Mouse (Mus musculus) adrenal gland, postnatal 4 days (tissue): Measurements from ENCODE around the gene Ubxn1. TPM values are rescaled to one million over a fixed set of nuclear protein-coding genes. Genes with fewer than 3 reads are reported as not detected.
"Not testable (repeated sequence)": the region's sequence is repeated elsewhere in the genome, so short reads cannot be mapped to it uniquely, and the experiment has no call there.

Experiments
- DNase-seq, 2 experiments: peaks; one replicate each; pipeline ENCODE4 v3.0.0; 2021 to 2022; ENCODE audit warnings: low spot score in 2 of 2, mixed read lengths in 2 of 2
- long read RNA-seq, 2 experiments: library from polyadenylated mRNA; stranded (forward); transcript quantifications; one replicate each; pipeline ENCODE4 v2.0.0; 2021
- total RNA-seq, 2 experiments: library from RNA; stranded (reverse); gene quantifications; 2 replicates each; pipeline ENCODE4 v1.2.3; 2021

Ubxn1 gene
- total RNA-seq = 100 to 1,000 TPM; 217 to 224 TPM
- long read RNA-seq, experiment 1, transcript Ubxn1-202 (10 exons, 1,033 nt) = minor isoform, 21 of 188 reads
- long read RNA-seq, experiment 1, transcript Ubxn1-204 (9 exons, 1,291 nt) = major isoform, 146 of 188 reads
- long read RNA-seq, experiment 1, partial matches to known transcripts = 15 of 188 reads
- long read RNA-seq, experiment 1, other reads (novel, unspliced or antisense) = 3 of 188 reads
- long read RNA-seq, experiment 2, transcript Ubxn1-201 (8 exons, 1,127 nt) = minor isoform, 5 of 222 reads
- long read RNA-seq, experiment 2, transcript Ubxn1-204 (9 exons, 1,291 nt) = major isoform, 179 of 222 reads
- long read RNA-seq, experiment 2, transcript Ubxn1-202 (10 exons, 1,033 nt) = minor isoform, 20 of 222 reads
- long read RNA-seq, experiment 2, partial matches to known transcripts = 10 of 222 reads
- long read RNA-seq, experiment 2, other reads (novel, unspliced or antisense) = 8 of 222 reads

- peak; percentile 80 to 97 for DNase-seq
These were observed at the start of gene Ubxn1 for GRCm38 (mm10) chr19:8871267-8872186. Gene Ubxn1, plus strand, starts transcription at chr19:8871496.

GRCm38 (mm10) chr19:8822696-8823095, 48.6 kb upstream of the Ubxn1 start:
- DNase-seq = no peak

GRCm38 (mm10) chr19:8829660-8830059, 41.6 kb upstream of the Ubxn1 start, which contains the start of gene AC129217.1:
Gene AC129217.1, plus strand, starts transcription at chr19:8829773.
- DNase-seq = no peak

GRCm38 (mm10) chr19:8830664-8831063, 40.6 kb upstream of the Ubxn1 start:
- DNase-seq = no peak

GRCm38 (mm10) chr19:8831262-8831661, 40.0 kb upstream of the Ubxn1 start:
- DNase-seq = no peak

- DNase-seq = no peak
These were observed 38.3 kb upstream of the Ubxn1 start for GRCm38 (mm10) chr19:8832971-8833370.

- not testable (repeated sequence) for DNase-seq
These were observed 35.0 kb upstream of the Ubxn1 start for GRCm38 (mm10) chr19:8836327-8836726.

- peak; percentile 58 to 72 for DNase-seq
These were observed 34.0 kb upstream of the Ubxn1 start, which contains the start of gene Bscl2 for GRCm38 (mm10) chr19:8837251-8837791. Gene Bscl2, plus strand, starts transcription at chr19:8837467.

GRCm38 (mm10) chr19:8838041-8838730, 33.1 kb upstream of the Ubxn1 start:
- DNase-seq = no peak

- no peak for DNase-seq
These were observed 32.0 kb upstream of the Ubxn1 start, which contains the start of gene Gng3 for GRCm38 (mm10) chr19:8839103-8839907. Gene Gng3, minus strand, starts transcription at chr19:8839194.

- DNase-seq = peak in 1 of 2 experiments; percentile 70
These were observed 31.1 kb upstream of the Ubxn1 start for GRCm38 (mm10) chr19:8839908-8840791.

GRCm38 (mm10) chr19:8841012-8841411, 30.3 kb upstream of the Ubxn1 start:
- no peak for DNase-seq

GRCm38 (mm10) chr19:8842961-8843360, 28.3 kb upstream of the Ubxn1 start:
- DNase-seq = no peak

- peak in 1 of 2 experiments; percentile 75 for DNase-seq
These were observed 26.7 kb upstream of the Ubxn1 start for GRCm38 (mm10) chr19:8844371-8845129.

- no peak for DNase-seq
These were observed 22.9 kb upstream of the Ubxn1 start for GRCm38 (mm10) chr19:8848356-8848755.

- DNase-seq = no peak
These were observed 20.8 kb upstream of the Ubxn1 start, which contains the start of gene Lrrn4cl for GRCm38 (mm10) chr19:8850402-8850901. Gene Lrrn4cl, plus strand, starts transcription at chr19:8850768.

- no peak for DNase-seq
These were observed 19.7 kb upstream of the Ubxn1 start for GRCm38 (mm10) chr19:8851639-8852038.
